Mouse (Mus musculus) cerebellum, adult 2 months (tissue): ENCODE measurements around the gene Prmt7.

ENCODE experiments used
- CTCF ChIP-seq: fragments of 200-500 bp; IDR thresholded peaks from 2 replicates; pipeline ENCODE4 v1.5.1; 2011; ENCODE audit warnings: low read depth, mild to moderate bottlenecking, control low read depth, low read length, moderate library complexity, borderline replicate concordance; ENCODE audit not compliant: insufficient read depth
- POLR2A ChIP-seq: fragments of 200-500 bp; IDR thresholded peaks from 2 replicates; pipeline ENCODE4 v1.6.1; 2011; ENCODE audit warnings: low read length, control low read depth, borderline replicate concordance; ENCODE audit not compliant: insufficient read depth

GRCm38 (mm10) chr8:106210035-106210731 lies 553 bp upstream of the Prmt7 start:
- TF ChIP-seq CTCF: no peak
- TF ChIP-seq POLR2A: no peak
